Mouse (Mus musculus) stomach, postnatal 0 days (tissue): ENCODE results near the gene Ces1c.

Experiments
- CTCF ChIP-seq: IDR thresholded peaks from 2 replicates; pipeline ENCODE4 v1.5.1; 2016; ENCODE audit warnings: antibody characterized with exemption, low read depth, mild to moderate bottlenecking, moderate library complexity
- EP300 ChIP-seq: optimal IDR thresholded peaks from 2 replicates; pipeline ENCODE3; 2016; ENCODE audit warnings: antibody characterized with exemption

- TF ChIP-seq CTCF (no peak), EP300 (no peak)
Measured at GRCm38 (mm10) chr8:93075251-93075650, 55.8 kb downstream of the Ces1c start.
